Mouse (Mus musculus) spleen, postnatal 36 days (tissue): ENCODE data around the gene Sema6d.

Source experiments
- DNase-seq, 2 experiments: peaks; one replicate each; pipeline ENCODE4 v3.0.0; 2022; ENCODE audit warnings: low spot score in 2 of 2, mixed read lengths in 1 of 2

Gene Sema6d

GRCm38 (mm10) chr2:124470346-124471042, 380.7 kb downstream of the Sema6d start:
- DNase-seq: no peak

GRCm38 (mm10) chr2:124472674-124473507, 383.1 kb downstream of the Sema6d start:
- DNase-seq: no peak

- no peak for DNase-seq
Observed at GRCm38 (mm10) chr2:124477904-124478303, 388.1 kb downstream of the Sema6d start.

GRCm38 (mm10) chr2:124478526-124478925, 388.8 kb downstream of the Sema6d start:
- no peak for DNase-seq

- no peak for DNase-seq
Observed at GRCm38 (mm10) chr2:124485761-124486160, 396.0 kb downstream of the Sema6d start.

GRCm38 (mm10) chr2:124490010-124490801, 400.4 kb downstream of the Sema6d start:
- no peak for DNase-seq

- no peak for DNase-seq
Observed at GRCm38 (mm10) chr2:124495751-124496150, 406.0 kb downstream of the Sema6d start.

- DNase-seq: no peak
Observed at GRCm38 (mm10) chr2:124499670-124500069, 409.9 kb downstream of the Sema6d start.

- no peak for DNase-seq
Observed at GRCm38 (mm10) chr2:124505784-124506489, 416.2 kb downstream of the Sema6d start.

GRCm38 (mm10) chr2:124507804-124508203, 418.0 kb downstream of the Sema6d start:
- no peak for DNase-seq

GRCm38 (mm10) chr2:124509479-124509878, 419.7 kb downstream of the Sema6d start:
- no peak for DNase-seq

- no peak for DNase-seq
Observed at GRCm38 (mm10) chr2:124511826-124512225, 422.1 kb downstream of the Sema6d start.

GRCm38 (mm10) chr2:124522426-124522825, 432.7 kb downstream of the Sema6d start:
- DNase-seq: no peak

GRCm38 (mm10) chr2:124523667-124524066, 433.9 kb downstream of the Sema6d start:
- DNase-seq: no peak

- DNase-seq: no peak
Observed at GRCm38 (mm10) chr2:124524167-124524566, 434.4 kb downstream of the Sema6d start.

- DNase-seq: no peak
Observed at GRCm38 (mm10) chr2:124527641-124528040, 437.9 kb downstream of the Sema6d start.

GRCm38 (mm10) chr2:124530441-124530840, 440.7 kb downstream of the Sema6d start:
- DNase-seq: no peak

- no peak for DNase-seq
Observed at GRCm38 (mm10) chr2:124531062-124531461, 441.3 kb downstream of the Sema6d start.

GRCm38 (mm10) chr2:124532906-124533305, 443.1 kb downstream of the Sema6d start:
- no peak for DNase-seq

GRCm38 (mm10) chr2:124533602-124534001, 443.8 kb downstream of the Sema6d start:
- no peak for DNase-seq

- no peak for DNase-seq
Observed at GRCm38 (mm10) chr2:124550315-124550714, 460.5 kb downstream of the Sema6d start.
